Mouse (Mus musculus) C2C12 (cell line): ENCODE results near the gene Prdx2. TPM values are rescaled to one million over a fixed set of nuclear protein-coding genes. Genes with fewer than 3 reads are reported as not detected.

Experiments
- H3K27me3 ChIP-seq: one replicate; pipeline ENCODE4 v1.6.1; 2011; ENCODE audit not compliant: control insufficient read depth, insufficient read depth, insufficient read length
- H3K36me3 ChIP-seq: one replicate; pipeline ENCODE4 v1.6.1; 2011; ENCODE audit not compliant: control insufficient read depth, insufficient read depth
- H3K4me3 ChIP-seq: one replicate; pipeline ENCODE4 v1.5.1; 2011; ENCODE audit warnings: mild to moderate bottlenecking, control low read depth; ENCODE audit not compliant: poor library complexity, insufficient read depth, severe bottlenecking
- H3K79me2 ChIP-seq: one replicate; pipeline ENCODE4 v1.6.1; 2011; ENCODE audit not compliant: control insufficient read depth, insufficient read depth
- H3K79me3 ChIP-seq: one replicate; pipeline ENCODE4 v1.6.1; 2011; ENCODE audit warnings: low read depth, control low read depth
- H3ac ChIP-seq: one replicate; pipeline ENCODE3; 2011; ENCODE audit warnings: low read depth; ENCODE audit not compliant: control insufficient read depth, insufficient read length
- CEBPB ChIP-seq: IDR thresholded peaks from one replicate; pipeline ENCODE4 v1.6.1; 2011; ENCODE audit warnings: low read depth, mild to moderate bottlenecking, control low read depth, moderate library complexity
- CTCF ChIP-seq: IDR thresholded peaks from one replicate; pipeline ENCODE4 v1.5.1; 2011; ENCODE audit not compliant: control insufficient read depth, insufficient read depth, insufficient read length
- FOSL1 ChIP-seq: IDR thresholded peaks from one replicate; pipeline ENCODE4 v1.8.0; 2011; ENCODE audit warnings: mild to moderate bottlenecking, low read length; ENCODE audit not compliant: poor library complexity, insufficient read depth, severe bottlenecking
- MAX ChIP-seq: IDR thresholded peaks from one replicate; pipeline ENCODE4 v1.6.1; 2011; ENCODE audit warnings: mild to moderate bottlenecking, control low read depth
- MYOD1 ChIP-seq: IDR thresholded peaks from one replicate; pipeline ENCODE4 v1.6.1; 2011; ENCODE audit warnings: low read depth; ENCODE audit not compliant: control insufficient read depth, insufficient read length
- MYOG ChIP-seq: IDR thresholded peaks from one replicate; pipeline ENCODE4 v1.6.1; 2011; ENCODE audit not compliant: control insufficient read depth, insufficient read length; ENCODE audit errors: extremely low read depth
- USF1 ChIP-seq: IDR thresholded peaks from one replicate; pipeline ENCODE4 v1.6.1; 2011; ENCODE audit warnings: low read depth, mild to moderate bottlenecking, control low read depth, moderate library complexity
- polyA plus RNA-seq: library from polyadenylated mRNA; unstranded; fragments of >200 nt; fragmentation: generic; extraction: Trizol; gene quantifications from one replicate; pipeline ENCODE4 v1.2.1, GENCODE M21; 2012; ENCODE audit warnings: missing spikeins

Gene Prdx2
- polyA plus RNA-seq, 1 experiment, result 609 TPM

DNA sequence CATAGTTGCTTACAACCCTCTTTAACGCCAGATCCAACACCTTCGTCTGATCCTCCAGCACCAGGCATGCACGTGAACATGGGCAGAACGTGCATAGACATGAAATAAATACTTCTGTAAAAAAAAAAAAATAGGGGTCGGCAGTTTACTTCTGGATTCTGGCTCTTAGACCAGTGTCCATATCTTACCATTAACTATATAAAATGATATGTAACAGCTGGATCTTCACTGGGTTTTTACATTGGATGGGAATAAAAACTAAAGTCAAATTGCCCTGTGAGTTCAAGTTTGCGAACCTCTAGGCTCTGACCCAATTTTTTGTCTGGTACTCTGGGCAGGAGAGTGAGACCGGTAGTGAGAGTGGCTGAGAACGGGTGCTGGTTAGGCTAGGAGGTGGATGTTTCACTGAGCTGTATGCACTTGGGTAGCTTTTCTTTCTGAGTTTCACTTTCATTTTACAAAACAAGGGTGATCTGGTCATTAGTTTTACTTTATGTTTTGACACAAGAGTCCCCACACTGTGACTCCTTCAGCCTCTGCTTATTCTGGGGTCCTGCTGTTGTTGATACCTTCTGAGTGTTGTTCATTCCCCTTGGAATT, 5.3 kb downstream of the Prdx2 start:
- TF ChIP-seq CTCF (no peak), USF1 (no peak), FOSL1 (no peak), MYOD1 (no peak), CEBPB (no peak), MYOG (no peak), MAX (no peak)
- peaks cover 57% of the 10 kb centered on the region for H3K79me2 ChIP-seq

DNA sequence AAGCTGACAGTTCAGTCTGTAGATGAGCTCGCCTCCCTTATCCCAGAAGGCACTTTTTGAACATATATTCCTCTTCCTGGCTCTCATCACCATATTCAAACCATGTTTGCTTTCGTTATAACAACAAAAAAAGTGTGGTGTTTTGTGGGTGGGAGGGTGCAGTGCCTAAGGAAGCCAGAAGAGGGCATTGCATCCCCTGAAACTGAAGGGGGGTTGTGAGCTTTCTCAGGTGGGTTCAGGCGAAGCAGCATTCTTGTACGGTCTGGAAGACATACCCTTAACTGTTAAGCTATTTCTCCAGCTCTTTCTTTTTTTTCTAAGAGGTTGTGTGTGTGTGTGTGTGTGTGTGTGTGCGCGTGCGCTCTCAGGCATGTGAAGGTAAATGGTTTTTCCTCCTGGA, 6.0 kb downstream of the Prdx2 start:
- peaks cover 23% of the 10 kb centered on the region for H3K79me3 ChIP-seq
- peaks cover 49% of the 10 kb centered on the region for H3K79me2 ChIP-seq
- peaks cover 30% of the 10 kb centered on the region for H3K36me3 ChIP-seq
- H3K27me3 ChIP-seq, result no peaks in the 10 kb centered on the region
- TF ChIP-seq MYOG, result no peak
- TF ChIP-seq CTCF, result peak; percentile 60
- TF ChIP-seq MAX, result no peak
- H3ac ChIP-seq, result no peak overlapping the region
- H3K4me3 ChIP-seq, result no peak overlapping the region

More for the DNA sequence above, 5.3 kb downstream of the Prdx2 start:
- H3ac ChIP-seq, result peak overlapping the region; percentile 8
- no peaks in the 10 kb centered on the region for H3K27me3 ChIP-seq
- peaks cover 31% of the 10 kb centered on the region for H3K79me3 ChIP-seq
- peaks cover 30% of the 10 kb centered on the region for H3K36me3 ChIP-seq
- no peak overlapping the region for H3K4me3 ChIP-seq

DNA sequence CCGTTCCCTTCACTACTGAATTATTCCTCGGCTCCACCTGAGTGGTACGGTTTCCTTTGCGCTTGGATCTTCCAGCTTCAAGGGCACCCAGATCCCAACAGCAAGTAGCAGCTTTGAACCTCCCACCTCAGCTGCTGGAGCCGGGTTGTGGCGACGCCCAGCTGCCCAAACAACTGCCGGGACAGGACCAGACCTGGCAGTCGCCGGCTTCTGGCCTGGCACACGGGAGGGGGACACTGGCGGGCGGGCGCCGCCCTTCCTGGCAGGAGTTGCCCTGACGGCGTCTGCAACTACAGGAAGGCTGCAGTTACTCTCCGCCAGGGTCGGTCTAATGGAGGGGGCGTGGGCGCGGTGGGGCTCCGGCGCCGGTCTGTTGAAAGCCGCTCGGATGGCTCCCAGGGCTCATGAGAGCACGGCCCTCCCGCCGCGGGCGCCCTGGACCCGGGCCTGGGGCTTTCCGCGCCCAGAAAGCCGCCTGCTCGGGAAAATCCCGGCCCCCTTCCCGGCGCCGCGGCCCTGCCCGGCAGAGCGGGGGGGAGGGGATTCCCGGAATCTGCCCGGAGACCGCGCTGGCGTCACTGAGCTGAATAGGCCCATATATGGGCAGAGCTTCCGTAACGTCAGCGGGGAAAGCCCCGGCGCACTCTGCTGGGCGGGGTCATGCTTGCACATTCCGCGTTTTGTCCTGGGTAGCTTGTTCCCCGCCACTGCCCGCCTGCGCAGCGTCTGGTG, 6.8 kb downstream of the Prdx2 start:
- Histone ChIP-seq H3K4me3 (peak overlapping the region; percentile 84), H3K36me3 (peaks cover 23% of the 10 kb centered on the region), H3K27me3 (no peaks in the 10 kb centered on the region), H3K79me3 (peaks cover 17% of the 10 kb centered on the region), H3ac (peak overlapping the region; percentile 77), H3K79me2 (peaks cover 41% of the 10 kb centered on the region)
- no peak for TF ChIP-seq MAX
- peak; percentile 9 for TF ChIP-seq CTCF
- TF ChIP-seq USF1, result no peak

DNA sequence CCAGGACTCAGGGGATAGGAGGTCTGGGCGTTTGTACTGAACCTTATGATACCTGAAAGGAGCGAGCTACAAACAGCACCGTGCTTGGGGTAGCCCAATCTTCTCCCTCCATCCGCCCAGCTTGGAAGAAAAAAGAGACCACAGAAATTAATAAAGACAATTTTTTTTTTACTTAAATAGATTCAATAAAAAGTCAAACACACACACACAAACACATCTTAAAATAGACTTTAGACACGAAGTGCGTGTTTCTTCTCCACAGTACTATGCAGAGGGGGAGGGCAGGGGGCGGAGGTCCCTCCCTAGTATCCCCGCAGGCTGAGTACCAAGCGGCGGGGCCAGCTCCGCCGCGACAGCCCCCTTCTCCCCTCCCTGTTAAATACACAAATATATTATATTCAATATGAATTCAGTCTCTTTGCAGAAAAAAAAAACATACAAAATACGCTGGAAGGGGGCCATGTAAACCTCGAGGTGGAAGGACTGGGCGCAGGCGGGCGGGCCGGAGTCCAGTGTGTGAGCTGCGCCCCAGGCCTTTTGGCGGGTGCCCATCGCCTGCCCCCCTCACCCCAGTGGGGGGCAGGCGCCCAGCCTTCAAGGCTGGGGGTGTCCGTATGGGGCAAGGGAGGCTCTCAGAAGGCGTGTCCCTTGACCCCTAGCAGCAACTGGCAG, 7.5 kb downstream of the Prdx2 start:
- peaks cover 16% of the 10 kb centered on the region for H3K36me3 ChIP-seq

DNA sequence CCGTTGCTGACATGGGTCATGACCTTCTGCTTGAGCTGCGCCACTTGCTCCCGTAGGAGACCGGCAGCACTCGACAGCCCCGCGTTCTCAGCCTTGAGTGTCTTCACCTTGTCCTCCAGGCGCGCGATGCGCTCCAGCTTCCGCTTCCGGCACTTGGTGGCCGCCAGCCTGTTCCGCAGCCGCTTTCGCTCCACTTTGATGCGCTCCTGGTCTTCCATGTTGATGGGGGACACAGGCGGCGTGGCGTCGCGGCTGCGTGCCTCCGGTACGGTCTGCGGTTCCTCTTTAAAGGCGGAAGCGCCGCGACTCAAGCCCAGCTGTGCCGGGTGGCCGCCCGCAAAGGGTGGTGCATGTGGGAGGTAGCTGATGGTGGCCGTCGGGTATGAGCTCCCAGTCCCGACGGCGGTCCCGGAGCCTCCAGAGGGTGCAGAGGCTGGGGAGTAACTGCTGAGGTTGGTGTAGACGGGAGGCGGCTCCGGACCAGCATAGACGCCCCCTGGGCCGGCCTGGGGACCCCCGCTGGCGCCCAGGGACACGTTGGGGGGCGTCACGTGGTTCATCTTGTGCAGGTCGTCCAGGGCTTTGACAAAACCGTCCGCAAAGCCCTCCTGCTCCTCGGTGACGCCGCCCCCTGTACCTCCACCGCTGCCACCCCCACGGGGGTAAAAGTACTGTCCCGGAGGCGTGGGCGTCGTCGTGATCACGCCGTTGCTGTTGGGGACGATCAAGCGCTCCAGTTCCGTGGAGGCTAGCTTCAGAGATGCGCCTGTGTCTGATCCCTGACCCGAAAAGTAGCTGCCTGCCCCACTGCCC, 8.3 kb downstream of the Prdx2 start:
- Histone ChIP-seq H3ac (peak overlapping the region; percentile 80), H3K79me2 (peaks cover 37% of the 10 kb centered on the region), H3K4me3 (peak overlapping the region; percentile 84), H3K79me3 (peaks cover 17% of the 10 kb centered on the region), H3K36me3 (peaks cover 10% of the 10 kb centered on the region), H3K27me3 (no peaks in the 10 kb centered on the region)
- peak; percentile 30 for TF ChIP-seq USF1
- TF ChIP-seq MYOD1, result no peak

More for the DNA sequence above, 7.5 kb downstream of the Prdx2 start:
- H3K79me2 ChIP-seq, result peaks cover 37% of the 10 kb centered on the region
- no peaks in the 10 kb centered on the region for H3K27me3 ChIP-seq
- peak overlapping the region; percentile 80 for H3ac ChIP-seq
- peaks cover 17% of the 10 kb centered on the region for H3K79me3 ChIP-seq
- TF ChIP-seq MYOG (no peak), USF1 (no peak), MAX (no peak), MYOD1 (no peak), FOSL1 (no peak), CEBPB (no peak), CTCF (no peak)
- peak overlapping the region; percentile 84 for H3K4me3 ChIP-seq
